Mouse (Mus musculus): Measurements from ENCODE around the gene Crbn. TPM values are rescaled to one million over a fixed set of nuclear protein-coding genes. Genes with fewer than 3 reads are reported as not detected.

The Crbn gene
- total RNA-seq, 1 experiment = 33.9 TPM

DNA sequence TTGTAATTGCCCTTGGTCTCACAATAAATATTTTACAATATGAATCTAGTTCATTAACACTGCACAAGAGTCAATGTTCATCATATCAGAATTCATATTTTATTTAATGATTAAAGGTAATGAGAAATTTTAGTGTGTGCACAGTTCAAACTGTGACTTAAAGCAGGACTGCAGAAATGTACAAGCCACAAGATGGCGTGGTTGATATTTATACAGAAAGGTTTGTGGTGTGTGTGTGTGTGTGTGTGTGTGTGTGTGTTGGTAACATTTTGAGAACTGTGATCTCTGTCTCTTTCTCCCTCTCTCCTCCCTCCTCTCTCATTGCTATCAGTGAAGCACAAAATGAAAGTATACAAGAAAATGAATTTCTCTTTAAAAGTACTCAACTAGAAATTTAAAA, 22.5 kb upstream of the Crbn start:
- no peak overlapping the region for H3K4me3 ChIP-seq (ENCODE audit: insufficient read depth in 1 of 2, low read depth in 1 of 2, low read length in 2 of 2, poor library complexity in 1 of 2, severe bottlenecking in 1 of 2)
- in situ Hi-C loops (cut with MboI; ENCODE audit: low sequenced_read_pairs in 2 of 2, unreplicated experiment in 2 of 2) = no loop called here
- H3K9me3 ChIP-seq (ENCODE audit: control insufficient read depth, insufficient read depth, low read depth, low read length) = no peaks in the 10 kb centered on the region
- no peak overlapping the region for H3K9ac ChIP-seq (ENCODE audit: insufficient read depth, low read depth, low read length, poor library complexity, severe bottlenecking)
- no peaks in the 10 kb centered on the region for H3K36me3 ChIP-seq (ENCODE audit: control insufficient read depth, insufficient read depth, low read length, poor library complexity, severe bottlenecking)
- H3K27ac ChIP-seq (ENCODE audit: insufficient read depth, low read depth, low read length, poor library complexity, severe bottlenecking) = no peak overlapping the region
- TF ChIP-seq CHD2 (IDR thresholded peaks at IDR 0.05; ENCODE audit: low read depth, low read length) (no peak), ZNF384 (IDR thresholded peaks at IDR 0.05; ENCODE audit: low read depth, low read length) (no peak), MAFK (IDR thresholded peaks at IDR 0.05; ENCODE audit: insufficient read depth, low read depth, low read length) (no peak), ZC3H11A (IDR thresholded peaks at IDR 0.05; ENCODE audit: borderline replicate concordance, low read depth, low read length) (no peak), HCFC1 (IDR thresholded peaks at IDR 0.05; ENCODE audit: borderline replicate concordance, insufficient read depth, low read length) (no peak)
- no peak for DNase-seq (ENCODE audit: low read depth, low spot score)
- H3K4me1 ChIP-seq (ENCODE audit: control insufficient read depth in 2 of 2, insufficient read depth in 2 of 2, low read length in 2 of 2, poor library complexity in 1 of 2) = no peaks in the 10 kb centered on the region

DNA sequence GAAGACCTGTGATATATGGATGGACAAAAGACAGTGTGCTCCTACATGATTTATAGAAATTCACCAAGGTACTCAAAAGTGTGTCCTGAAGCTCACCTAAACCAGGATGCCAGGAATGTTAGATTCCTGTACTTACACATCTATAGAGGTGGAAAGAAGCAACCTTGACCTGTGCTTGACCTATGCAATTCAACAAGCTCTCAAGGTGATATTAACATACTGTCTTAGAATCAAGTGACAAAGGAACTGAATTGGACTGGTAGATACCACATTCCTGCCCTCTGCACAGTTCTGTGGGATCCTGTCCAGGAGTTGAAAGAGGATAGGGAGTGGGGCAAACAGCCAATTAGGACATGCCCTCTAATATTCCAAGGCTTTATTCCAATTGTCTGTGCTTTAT, 20.7 kb upstream of the Crbn start:
- H3K4me3 ChIP-seq (ENCODE audit: insufficient read depth in 1 of 2, low read depth in 1 of 2, low read length in 2 of 2, poor library complexity in 1 of 2, severe bottlenecking in 1 of 2) = no peak overlapping the region
- no peaks in the 10 kb centered on the region for H3K4me1 ChIP-seq (ENCODE audit: control insufficient read depth in 2 of 2, insufficient read depth in 2 of 2, low read length in 2 of 2, poor library complexity in 1 of 2)
- H3K9ac ChIP-seq (ENCODE audit: insufficient read depth, low read depth, low read length, poor library complexity, severe bottlenecking) = no peak overlapping the region
- in situ Hi-C loops (cut with MboI; ENCODE audit: low sequenced_read_pairs in 2 of 2, unreplicated experiment in 2 of 2) = no loop called here
- DNase-seq (ENCODE audit: low read depth, low spot score) = no peak
- no peaks in the 10 kb centered on the region for H3K36me3 ChIP-seq (ENCODE audit: control insufficient read depth, insufficient read depth, low read length, poor library complexity, severe bottlenecking)
- no peak overlapping the region for H3K27ac ChIP-seq (ENCODE audit: insufficient read depth, low read depth, low read length, poor library complexity, severe bottlenecking)
- H3K9me3 ChIP-seq (ENCODE audit: control insufficient read depth, insufficient read depth, low read depth, low read length) = no peaks in the 10 kb centered on the region
- TF ChIP-seq ZNF384 (IDR thresholded peaks at IDR 0.05; ENCODE audit: low read depth, low read length) (no peak), CHD2 (IDR thresholded peaks at IDR 0.05; ENCODE audit: low read depth, low read length) (no peak), ZC3H11A (IDR thresholded peaks at IDR 0.05; ENCODE audit: borderline replicate concordance, low read depth, low read length) (no peak), MAFK (IDR thresholded peaks at IDR 0.05; ENCODE audit: insufficient read depth, low read depth, low read length) (no peak), HCFC1 (IDR thresholded peaks at IDR 0.05; ENCODE audit: borderline replicate concordance, insufficient read depth, low read length) (no peak)

DNA sequence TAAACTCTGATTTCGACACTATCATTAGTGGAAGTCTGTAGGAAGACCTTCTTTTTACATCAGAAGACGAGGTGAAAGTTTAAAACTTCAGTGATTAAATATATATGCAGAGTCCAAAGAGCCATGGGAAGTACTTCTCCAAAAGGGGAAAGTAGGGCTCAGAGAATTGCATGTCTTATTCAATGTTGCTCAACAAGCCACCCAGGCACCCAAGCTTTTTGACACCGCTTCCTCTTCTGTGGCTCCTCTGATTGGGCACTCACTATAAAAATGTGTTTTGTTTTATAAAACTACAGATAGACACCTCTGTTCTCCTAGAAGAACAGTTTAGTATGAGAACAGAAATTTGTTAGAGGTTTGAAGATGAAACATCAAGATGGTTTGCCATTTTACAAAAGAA, 20.0 kb upstream of the Crbn start:
- Histone ChIP-seq H3K9me3 (ENCODE audit: control insufficient read depth, insufficient read depth, low read depth, low read length) (no peaks in the 10 kb centered on the region), H3K27ac (ENCODE audit: insufficient read depth, low read depth, low read length, poor library complexity, severe bottlenecking) (no peak overlapping the region), H3K9ac (ENCODE audit: insufficient read depth, low read depth, low read length, poor library complexity, severe bottlenecking) (no peak overlapping the region), H3K4me1 (ENCODE audit: control insufficient read depth in 2 of 2, insufficient read depth in 2 of 2, low read length in 2 of 2, poor library complexity in 1 of 2) (no peaks in the 10 kb centered on the region), H3K36me3 (ENCODE audit: control insufficient read depth, insufficient read depth, low read length, poor library complexity, severe bottlenecking) (no peaks in the 10 kb centered on the region), H3K4me3 (ENCODE audit: insufficient read depth in 1 of 2, low read depth in 1 of 2, low read length in 2 of 2, poor library complexity in 1 of 2, severe bottlenecking in 1 of 2) (no peak overlapping the region)
- no peak for TF ChIP-seq MAFK (IDR thresholded peaks at IDR 0.05; ENCODE audit: insufficient read depth, low read depth, low read length)
- no peak for TF ChIP-seq ZNF384 (IDR thresholded peaks at IDR 0.05; ENCODE audit: low read depth, low read length)
- no peak for TF ChIP-seq HCFC1 (IDR thresholded peaks at IDR 0.05; ENCODE audit: borderline replicate concordance, insufficient read depth, low read length)
- no peak for TF ChIP-seq ZC3H11A (IDR thresholded peaks at IDR 0.05; ENCODE audit: borderline replicate concordance, low read depth, low read length)
- TF ChIP-seq CHD2 (IDR thresholded peaks at IDR 0.05; ENCODE audit: low read depth, low read length) = no peak
- in situ Hi-C loops (cut with MboI; ENCODE audit: low sequenced_read_pairs in 2 of 2, unreplicated experiment in 2 of 2) = no loop called here
- no peak for DNase-seq (ENCODE audit: low read depth, low spot score)

DNA sequence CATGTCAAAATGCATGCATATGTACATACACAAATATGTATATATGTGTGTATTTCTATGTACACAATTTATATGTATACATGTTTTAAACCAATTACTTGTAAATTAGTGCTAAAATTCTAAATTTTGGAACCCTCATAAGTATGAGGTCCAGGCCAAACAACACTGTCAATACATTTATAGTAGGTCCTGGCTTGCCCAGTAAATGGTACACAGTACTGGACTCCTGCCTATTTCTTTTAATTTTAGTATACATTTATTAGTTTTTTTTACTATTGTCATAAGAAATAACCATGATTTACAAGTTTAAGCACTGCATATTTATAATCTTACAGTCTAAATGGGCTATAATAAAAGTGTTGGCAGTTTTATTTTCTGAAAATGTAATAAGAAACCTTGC, 19.4 kb upstream of the Crbn start:
- in situ Hi-C loops (cut with MboI; ENCODE audit: low sequenced_read_pairs in 2 of 2, unreplicated experiment in 2 of 2) = no loop called here
- no peaks in the 10 kb centered on the region for H3K4me1 ChIP-seq (ENCODE audit: control insufficient read depth in 2 of 2, insufficient read depth in 2 of 2, low read length in 2 of 2, poor library complexity in 1 of 2)

DNA sequence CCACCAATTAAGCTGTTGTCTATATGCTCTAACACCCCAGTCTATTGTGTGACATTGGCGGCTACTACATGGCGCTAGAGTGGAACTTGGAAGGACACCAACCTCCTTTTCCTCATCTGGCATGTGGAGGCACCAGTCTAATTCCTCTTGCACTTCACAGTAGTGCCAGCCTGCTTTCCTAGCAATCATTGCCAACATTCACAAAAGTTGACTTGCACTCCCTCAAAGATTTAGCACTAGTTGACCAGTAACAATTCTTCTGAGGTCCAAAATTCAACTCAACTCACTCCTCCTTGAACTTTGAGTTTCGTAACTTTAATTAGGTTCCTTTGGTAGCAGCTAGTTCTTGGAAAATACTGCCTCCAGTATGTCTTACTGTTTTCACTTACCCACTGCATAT, 10.8 kb upstream of the Crbn start:
- TF ChIP-seq CHD2 (IDR thresholded peaks at IDR 0.05; ENCODE audit: low read depth, low read length) (no peak), HCFC1 (IDR thresholded peaks at IDR 0.05; ENCODE audit: borderline replicate concordance, insufficient read depth, low read length) (no peak), ZC3H11A (IDR thresholded peaks at IDR 0.05; ENCODE audit: borderline replicate concordance, low read depth, low read length) (no peak), MAFK (IDR thresholded peaks at IDR 0.05; ENCODE audit: insufficient read depth, low read depth, low read length) (no peak), ZNF384 (IDR thresholded peaks at IDR 0.05; ENCODE audit: low read depth, low read length) (no peak)
- in situ Hi-C loops (cut with MboI; ENCODE audit: low sequenced_read_pairs in 2 of 2, unreplicated experiment in 2 of 2) = no loop called here
- no peaks in the 10 kb centered on the region for H3K4me1 ChIP-seq (ENCODE audit: control insufficient read depth in 2 of 2, insufficient read depth in 2 of 2, low read length in 2 of 2, poor library complexity in 1 of 2)
- no peaks in the 10 kb centered on the region for H3K36me3 ChIP-seq (ENCODE audit: control insufficient read depth, insufficient read depth, low read length, poor library complexity, severe bottlenecking)
- no peak overlapping the region for H3K4me3 ChIP-seq (ENCODE audit: insufficient read depth in 1 of 2, low read depth in 1 of 2, low read length in 2 of 2, poor library complexity in 1 of 2, severe bottlenecking in 1 of 2)
- no peaks in the 10 kb centered on the region for H3K9me3 ChIP-seq (ENCODE audit: control insufficient read depth, insufficient read depth, low read depth, low read length)
- H3K27ac ChIP-seq (ENCODE audit: insufficient read depth, low read depth, low read length, poor library complexity, severe bottlenecking) = no peak overlapping the region
- DNase-seq (ENCODE audit: low read depth, low spot score) = no peak
- H3K9ac ChIP-seq (ENCODE audit: insufficient read depth, low read depth, low read length, poor library complexity, severe bottlenecking) = no peak overlapping the region

More for the DNA sequence above, 19.4 kb upstream of the Crbn start:
- Histone ChIP-seq H3K4me3 (ENCODE audit: insufficient read depth in 1 of 2, low read depth in 1 of 2, low read length in 2 of 2, poor library complexity in 1 of 2, severe bottlenecking in 1 of 2) (no peak overlapping the region), H3K27ac (ENCODE audit: insufficient read depth, low read depth, low read length, poor library complexity, severe bottlenecking) (no peak overlapping the region), H3K36me3 (ENCODE audit: control insufficient read depth, insufficient read depth, low read length, poor library complexity, severe bottlenecking) (no peaks in the 10 kb centered on the region), H3K9ac (ENCODE audit: insufficient read depth, low read depth, low read length, poor library complexity, severe bottlenecking) (no peak overlapping the region), H3K9me3 (ENCODE audit: control insufficient read depth, insufficient read depth, low read depth, low read length) (no peaks in the 10 kb centered on the region)
- DNase-seq (ENCODE audit: low read depth, low spot score) = no peak
- TF ChIP-seq CHD2 (IDR thresholded peaks at IDR 0.05; ENCODE audit: low read depth, low read length) = no peak
- TF ChIP-seq ZC3H11A (IDR thresholded peaks at IDR 0.05; ENCODE audit: borderline replicate concordance, low read depth, low read length) = no peak
- TF ChIP-seq MAFK (IDR thresholded peaks at IDR 0.05; ENCODE audit: insufficient read depth, low read depth, low read length) = no peak
- TF ChIP-seq HCFC1 (IDR thresholded peaks at IDR 0.05; ENCODE audit: borderline replicate concordance, insufficient read depth, low read length) = no peak
- no peak for TF ChIP-seq ZNF384 (IDR thresholded peaks at IDR 0.05; ENCODE audit: low read depth, low read length)

Data from ES-E14 (cell line).